Mouse (Mus musculus) lung, adult 2 months (tissue): ENCODE results near the gene Gk5.
"Not testable (repeated sequence)": the region's sequence is repeated elsewhere in the genome, so short reads cannot be mapped to it uniquely, and the experiment has no call there.

Source experiments
- CTCF ChIP-seq: fragments of 200-500 bp; IDR thresholded peaks from 2 replicates; pipeline ENCODE4 v1.5.1; 2011; ENCODE audit warnings: mild to moderate bottlenecking, low read length, control low read depth; ENCODE audit not compliant: insufficient read depth
- POLR2A ChIP-seq: fragments of 200-500 bp; IDR thresholded peaks from 2 replicates; pipeline ENCODE4 v1.6.1; 2011; ENCODE audit warnings: low read depth, mild to moderate bottlenecking, control low read depth, low read length, borderline replicate concordance; ENCODE audit errors: extremely low read depth

GRCm38 (mm10) chr9:96088456-96088855 lies 30.7 kb upstream of the Gk5 start:
- not testable (repeated sequence) for TF ChIP-seq CTCF, POLR2A
